Mouse (Mus musculus): ENCODE results near the gene Myf6. TPM values are rescaled to one million over a fixed set of nuclear protein-coding genes. Genes with fewer than 3 reads are reported as not detected.

Gene Myf6
- polyA plus RNA-seq, 1 experiment from 2014 or later: not detected

DNA sequence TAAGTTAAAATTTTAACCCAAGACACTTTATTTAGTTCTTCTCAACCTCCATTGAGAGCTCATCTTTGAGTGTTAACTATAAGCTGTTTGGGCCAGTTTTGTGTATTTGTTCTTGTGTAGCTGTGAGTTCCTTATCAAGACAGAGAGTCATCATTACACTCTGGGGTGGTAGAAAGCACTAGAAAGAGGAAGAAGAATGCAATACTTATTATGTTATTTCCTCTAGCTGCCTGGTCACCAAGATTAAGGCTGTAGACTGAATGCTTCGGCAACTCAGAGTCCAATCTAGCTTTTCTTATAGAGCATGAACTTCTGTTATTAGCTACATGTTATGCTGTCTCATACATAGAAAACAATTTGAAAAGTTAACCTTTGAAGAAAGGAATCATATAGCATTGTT lies 1.9 kb upstream of the Myf6 start:
- Histone ChIP-seq H3K4me2 (ENCODE audit: low read depth, low read length) (no peak overlapping the region), H3K27ac (ENCODE audit: low read length) (no peak overlapping the region), H3K4me1 (ENCODE audit: control insufficient read depth, insufficient read depth, low read length) (no peaks in the 10 kb centered on the region; the same call in 1 of the 2 replicates), H3K36me3 (ENCODE audit: control insufficient read depth, insufficient read depth, low read length) (no peaks in the 10 kb centered on the region), H3K9ac (ENCODE audit: low read depth, low read length) (no peak overlapping the region), H3K9me3 (ENCODE audit: control insufficient read depth, low read length) (no peaks in the 10 kb centered on the region), H3K4me3 (ENCODE audit: low read length) (no peak overlapping the region), H3K27me3 (replicated peaks; ENCODE audit: control insufficient read depth, insufficient read depth, low read length) (no peaks in the 10 kb centered on the region)
- WGBS: 88% methylated on average over 1 of the region's 1 CpGs
- no peak for ATAC-seq

DNA sequence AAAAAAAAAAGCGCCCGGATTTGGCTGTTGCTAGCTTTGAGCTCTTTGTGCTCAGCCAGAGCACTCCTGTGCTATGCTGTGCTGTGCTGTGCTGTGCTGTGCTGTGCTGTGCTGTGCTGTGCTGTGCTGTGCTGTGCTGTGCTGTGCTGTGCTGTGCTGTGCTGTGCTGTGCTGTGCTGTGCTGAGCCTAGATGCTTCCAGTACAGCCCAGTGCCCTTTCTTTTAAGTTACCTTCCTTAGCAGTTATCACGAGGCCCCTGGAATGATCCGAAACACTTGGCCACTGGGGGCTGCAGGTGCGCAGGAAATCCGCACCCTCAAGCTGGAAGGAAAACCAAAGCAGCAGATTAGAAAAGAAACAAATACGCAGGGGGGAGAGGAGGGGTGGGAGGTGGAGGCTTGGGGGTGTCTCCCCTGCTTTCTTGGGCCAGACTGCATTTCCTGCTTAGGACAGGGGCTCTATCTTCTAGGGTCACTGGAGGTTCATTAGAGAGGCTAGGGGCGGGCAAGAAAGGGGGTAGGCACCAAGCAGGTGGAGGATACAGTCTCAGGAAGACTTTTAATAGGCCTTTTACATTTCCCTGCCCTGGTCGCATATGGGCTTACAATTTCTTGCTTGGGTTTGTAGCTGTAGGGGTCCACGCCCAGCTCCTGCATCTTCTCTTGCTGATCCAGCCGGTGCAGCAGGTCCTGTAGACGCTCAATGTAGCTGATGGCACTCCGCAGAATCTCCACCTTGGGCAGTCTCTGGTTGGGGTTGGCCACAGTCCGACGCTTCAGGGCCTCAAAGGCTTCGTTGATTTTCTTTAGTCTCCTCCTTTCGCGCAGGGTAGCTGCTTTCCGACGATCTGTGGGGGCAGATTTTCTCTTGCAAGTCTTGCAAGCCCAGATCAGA lies 710 bp downstream of the Myf6 start:
- H3K9me3 ChIP-seq (ENCODE audit: control insufficient read depth, low read length): no peaks in the 10 kb centered on the region
- H3K27ac ChIP-seq (ENCODE audit: low read length): no peak overlapping the region
- peak overlapping the region; percentile 53 for H3K4me2 ChIP-seq (ENCODE audit: low read depth, low read length)
- H3K4me3 ChIP-seq (ENCODE audit: low read length): peak overlapping the region; percentile 33
- H3K27me3 ChIP-seq (replicated peaks; ENCODE audit: control insufficient read depth, insufficient read depth, low read length): no peaks in the 10 kb centered on the region
- WGBS: 53% methylated on average over 20 of the region's 20 CpGs
- H3K4me1 ChIP-seq (ENCODE audit: control insufficient read depth, insufficient read depth, low read length): no peaks in the 10 kb centered on the region; the same call in 1 of the 2 replicates
- peak; percentile 50 for ATAC-seq
- H3K36me3 ChIP-seq (ENCODE audit: control insufficient read depth, insufficient read depth, low read length): no peaks in the 10 kb centered on the region
- H3K9ac ChIP-seq (ENCODE audit: low read depth, low read length): 0 out of 2 replicates have a peak overlapping the region, but pooled peaks have one; percentile 14

DNA sequence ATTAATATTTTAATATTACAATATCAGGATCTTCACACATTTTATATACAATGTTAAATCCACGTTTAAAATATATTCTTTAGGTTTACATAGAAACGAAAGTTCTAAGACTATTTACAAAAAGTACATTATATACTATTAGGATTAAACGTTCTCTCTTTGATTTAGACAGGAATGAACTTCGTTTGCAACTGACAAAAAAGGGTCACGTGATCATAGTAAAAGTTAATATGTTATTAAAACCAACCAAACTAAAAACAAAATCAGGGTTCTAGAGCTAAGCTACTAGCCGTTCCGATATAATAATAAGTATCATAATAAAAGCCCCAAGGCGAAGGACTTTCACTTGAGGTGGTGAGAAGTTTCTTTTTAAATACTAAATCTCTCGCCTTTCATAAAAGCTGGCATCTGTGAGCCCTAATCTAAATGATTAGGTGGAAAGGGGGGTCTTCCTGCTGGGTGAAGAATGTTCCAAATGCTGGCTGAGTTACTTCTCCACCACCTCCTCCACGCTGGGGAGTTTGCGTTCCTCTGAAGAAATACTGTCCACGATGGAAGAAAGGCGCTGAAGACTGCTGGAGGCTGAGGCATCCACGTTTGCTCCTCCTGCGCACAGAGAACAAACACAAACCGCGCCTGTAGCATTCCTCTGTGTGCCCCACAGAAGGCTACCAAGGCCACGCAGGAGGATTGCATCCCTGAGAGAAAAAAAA lies 1.5 kb downstream of the Myf6 start:
- H3K4me1 ChIP-seq (ENCODE audit: control insufficient read depth, insufficient read depth, low read length): no peaks in the 10 kb centered on the region; the same call in 1 of the 2 replicates
- H3K9me3 ChIP-seq (ENCODE audit: control insufficient read depth, low read length): no peaks in the 10 kb centered on the region
- H3K4me3 ChIP-seq (ENCODE audit: low read length): peak overlapping the region; percentile 33
- ATAC-seq: peak; percentile 33; the same call in 1 of the 2 replicates
- no peaks in the 10 kb centered on the region for H3K36me3 ChIP-seq (ENCODE audit: control insufficient read depth, insufficient read depth, low read length)
- no peaks in the 10 kb centered on the region for H3K27me3 ChIP-seq (replicated peaks; ENCODE audit: control insufficient read depth, insufficient read depth, low read length)
- H3K9ac ChIP-seq (ENCODE audit: low read depth, low read length): 0 out of 2 replicates have a peak overlapping the region, but pooled peaks have one; percentile 14
- no peak overlapping the region for H3K27ac ChIP-seq (ENCODE audit: low read length)
- 32% methylated on average over 18 of the region's 18 CpGs for WGBS
- peak overlapping the region; percentile 53 for H3K4me2 ChIP-seq (ENCODE audit: low read depth, low read length)

DNA sequence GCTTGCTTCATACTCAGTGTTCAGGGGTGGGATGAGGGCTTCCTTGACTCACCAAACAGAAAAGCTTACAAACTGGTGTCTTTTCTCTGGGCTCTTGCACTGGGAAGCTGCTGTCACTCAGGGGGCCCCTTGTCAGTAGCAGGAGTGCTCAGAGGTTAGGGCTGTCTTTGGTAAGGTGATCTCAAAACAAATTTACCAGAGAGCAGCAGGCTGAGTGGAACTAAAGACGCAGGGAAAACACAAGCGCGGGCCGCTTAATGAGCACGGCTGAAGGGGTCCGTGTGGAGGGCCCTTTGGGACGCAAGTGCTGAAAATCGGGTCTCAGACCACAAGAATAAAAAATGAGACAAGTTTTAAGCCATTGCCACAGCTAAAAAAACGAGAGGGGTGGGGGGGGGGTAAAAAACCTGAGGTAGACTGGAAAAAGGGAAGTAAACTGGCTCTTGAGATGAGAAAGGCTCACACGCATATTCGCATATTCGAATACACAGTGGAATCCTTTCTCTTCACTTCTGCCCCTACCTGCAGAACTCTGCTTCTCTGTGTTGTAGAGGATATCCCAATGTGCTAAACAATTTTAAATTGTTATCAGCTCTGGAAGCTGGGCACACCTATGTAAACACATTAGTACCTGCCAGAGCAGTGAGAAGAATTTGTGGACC lies 5.8 kb downstream of the Myf6 start:
- no peaks in the 10 kb centered on the region; the same call in 1 of the 2 replicates for H3K4me1 ChIP-seq (ENCODE audit: control insufficient read depth, insufficient read depth, low read length)
- ATAC-seq: no peak
- H3K4me3 ChIP-seq (ENCODE audit: low read length): no peak overlapping the region

DNA sequence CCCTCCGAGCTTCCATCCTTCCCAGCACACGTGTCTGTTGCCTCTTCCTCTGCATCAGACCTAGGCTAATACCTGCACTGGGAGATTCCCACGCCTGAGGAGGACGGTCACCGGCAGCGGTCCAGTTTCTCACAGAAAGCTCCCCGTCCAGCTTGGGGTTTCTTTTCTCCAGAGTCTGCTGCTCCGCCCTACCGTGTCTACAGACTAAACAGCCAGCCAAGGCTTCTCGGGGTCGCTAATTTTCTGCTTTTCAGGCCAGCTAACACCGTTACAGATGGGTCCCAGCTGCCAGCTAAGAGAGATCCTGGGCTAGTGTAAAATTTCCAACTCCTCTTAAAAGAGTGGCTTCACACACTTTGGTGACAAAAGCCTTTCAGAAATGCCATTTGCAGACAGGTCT lies 7.8 kb downstream of the Myf6 start:
- H3K27ac ChIP-seq (ENCODE audit: low read length): no peak overlapping the region
- ATAC-seq: no peak
- WGBS: 53% methylated on average over 12 of the region's 12 CpGs
- H3K27me3 ChIP-seq (replicated peaks; ENCODE audit: control insufficient read depth, insufficient read depth, low read length): no peaks in the 10 kb centered on the region
- H3K4me3 ChIP-seq (ENCODE audit: low read length): no peak overlapping the region
- H3K9me3 ChIP-seq (ENCODE audit: control insufficient read depth, low read length): no peaks in the 10 kb centered on the region
- H3K36me3 ChIP-seq (ENCODE audit: control insufficient read depth, insufficient read depth, low read length): no peaks in the 10 kb centered on the region
- no peaks in the 10 kb centered on the region for H3K4me1 ChIP-seq (ENCODE audit: control insufficient read depth, insufficient read depth, low read length)
- H3K9ac ChIP-seq (ENCODE audit: low read depth, low read length): no peak overlapping the region
- H3K4me2 ChIP-seq (ENCODE audit: low read depth, low read length): no peak overlapping the region

More for the DNA sequence above, 5.8 kb downstream of the Myf6 start:
- Histone ChIP-seq H3K36me3 (ENCODE audit: control insufficient read depth, insufficient read depth, low read length) (no peaks in the 10 kb centered on the region), H3K9me3 (ENCODE audit: control insufficient read depth, low read length) (no peaks in the 10 kb centered on the region), H3K4me2 (ENCODE audit: low read depth, low read length) (no peak overlapping the region), H3K27ac (ENCODE audit: low read length) (no peak overlapping the region), H3K27me3 (replicated peaks; ENCODE audit: control insufficient read depth, insufficient read depth, low read length) (no peaks in the 10 kb centered on the region), H3K9ac (ENCODE audit: low read depth, low read length) (no peak overlapping the region)
- WGBS: 38% methylated on average over 12 of the region's 12 CpGs

DNA sequence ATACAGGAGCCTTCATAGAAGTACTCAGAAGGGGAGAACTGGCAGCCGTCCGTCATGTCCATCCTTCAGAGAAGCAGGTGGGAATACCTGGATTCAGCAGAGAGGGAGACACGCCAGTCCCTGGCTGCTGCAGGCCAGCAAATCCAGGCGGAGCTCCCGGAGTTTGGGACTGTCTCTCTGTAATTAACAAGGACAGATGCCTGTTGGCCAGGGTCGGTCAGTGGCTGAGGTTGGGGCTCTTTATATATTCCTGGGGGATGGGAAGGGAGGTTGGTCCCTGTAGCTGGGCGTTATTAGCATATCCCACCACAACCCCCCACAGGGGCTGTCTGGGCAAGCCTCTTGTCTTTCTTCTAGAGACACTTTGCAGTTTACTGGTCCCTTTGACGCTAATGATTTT lies 8.7 kb downstream of the Myf6 start, which contains the start of gene Myf5:
TSS of gene Myf5 (minus strand) at position 265 of the 400 bp plus-strand sequence.
- no peak within 1 kb of the TSS for H3K4me3 ChIP-seq (ENCODE audit: low read length)
- no peaks in the 10 kb centered on the region for H3K36me3 ChIP-seq (ENCODE audit: control insufficient read depth, insufficient read depth, low read length)
- ATAC-seq: no peak
- no peaks in the 10 kb centered on the region for H3K27me3 ChIP-seq (replicated peaks; ENCODE audit: control insufficient read depth, insufficient read depth, low read length)
- H3K4me2 ChIP-seq (ENCODE audit: low read depth, low read length): no peak within 1 kb of the TSS
- no peak within 1 kb of the TSS for H3K27ac ChIP-seq (ENCODE audit: low read length)
- 61% methylated on average over 8 of the region's 8 CpGs for WGBS
- no peaks in the 10 kb centered on the region for H3K9me3 ChIP-seq (ENCODE audit: control insufficient read depth, low read length)
- no peak within 1 kb of the TSS for H3K9ac ChIP-seq (ENCODE audit: low read depth, low read length)
- no peaks in the 10 kb centered on the region for H3K4me1 ChIP-seq (ENCODE audit: control insufficient read depth, insufficient read depth, low read length)

DNA sequence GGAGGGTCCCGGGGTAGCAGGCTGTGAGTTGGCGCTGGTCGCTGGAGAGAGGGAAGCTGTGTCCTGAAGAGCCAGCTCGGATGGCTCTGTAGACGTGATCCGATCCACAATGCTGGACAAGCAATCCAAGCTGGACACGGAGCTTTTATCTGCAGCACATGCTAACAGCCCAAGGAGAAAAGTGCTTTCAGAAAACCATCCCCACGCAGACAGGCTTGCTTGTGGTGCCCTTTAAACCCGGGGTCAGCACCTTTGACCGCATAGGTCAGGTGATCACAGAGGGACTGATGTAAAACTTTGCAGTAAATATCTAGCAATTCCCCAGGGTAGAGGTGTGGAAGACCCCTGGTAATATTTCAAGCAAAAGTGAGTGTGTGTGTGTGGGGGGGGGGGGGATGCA lies 10.5 kb downstream of the Myf6 start:
- Histone ChIP-seq H3K4me2 (ENCODE audit: low read depth, low read length) (no peak overlapping the region), H3K27me3 (replicated peaks; ENCODE audit: control insufficient read depth, insufficient read depth, low read length) (no peaks in the 10 kb centered on the region), H3K9me3 (ENCODE audit: control insufficient read depth, low read length) (no peaks in the 10 kb centered on the region), H3K9ac (ENCODE audit: low read depth, low read length) (no peak overlapping the region), H3K4me3 (ENCODE audit: low read length) (no peak overlapping the region), H3K27ac (ENCODE audit: low read length) (no peak overlapping the region), H3K4me1 (ENCODE audit: control insufficient read depth, insufficient read depth, low read length) (no peaks in the 10 kb centered on the region), H3K36me3 (ENCODE audit: control insufficient read depth, insufficient read depth, low read length) (no peaks in the 10 kb centered on the region)
- no peak for ATAC-seq
- 60% methylated on average over 10 of the region's 10 CpGs for WGBS

DNA sequence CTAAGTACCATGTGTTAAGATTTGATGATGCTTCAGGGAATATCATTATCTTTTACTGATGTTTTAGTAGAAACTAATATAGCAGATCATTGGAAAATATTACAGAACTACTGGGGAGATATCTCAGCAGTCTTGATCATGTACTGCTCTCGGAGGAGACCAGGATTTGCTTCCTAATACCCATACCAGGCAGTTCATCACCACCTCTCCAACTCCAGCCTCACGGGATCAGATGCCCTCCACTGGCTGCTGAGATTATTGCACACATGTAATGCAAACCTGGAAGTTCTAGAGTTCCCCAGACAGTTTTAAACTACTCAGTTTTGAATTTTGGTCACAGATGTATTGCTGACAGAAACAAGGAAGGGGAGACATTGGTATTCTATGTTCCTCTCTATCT lies 21.0 kb downstream of the Myf6 start:
- 45% methylated on average over 2 of the region's 2 CpGs for WGBS
- Histone ChIP-seq H3K9me3 (ENCODE audit: control insufficient read depth, low read length) (no peaks in the 10 kb centered on the region), H3K4me3 (ENCODE audit: low read length) (no peak overlapping the region), H3K9ac (ENCODE audit: low read depth, low read length) (no peak overlapping the region), H3K36me3 (ENCODE audit: control insufficient read depth, insufficient read depth, low read length) (no peaks in the 10 kb centered on the region), H3K27me3 (replicated peaks; ENCODE audit: control insufficient read depth, insufficient read depth, low read length) (no peaks in the 10 kb centered on the region), H3K4me2 (ENCODE audit: low read depth, low read length) (no peak overlapping the region), H3K4me1 (ENCODE audit: control insufficient read depth, insufficient read depth, low read length) (no peaks in the 10 kb centered on the region), H3K27ac (ENCODE audit: low read length) (no peak overlapping the region)
- ATAC-seq: no peak

DNA sequence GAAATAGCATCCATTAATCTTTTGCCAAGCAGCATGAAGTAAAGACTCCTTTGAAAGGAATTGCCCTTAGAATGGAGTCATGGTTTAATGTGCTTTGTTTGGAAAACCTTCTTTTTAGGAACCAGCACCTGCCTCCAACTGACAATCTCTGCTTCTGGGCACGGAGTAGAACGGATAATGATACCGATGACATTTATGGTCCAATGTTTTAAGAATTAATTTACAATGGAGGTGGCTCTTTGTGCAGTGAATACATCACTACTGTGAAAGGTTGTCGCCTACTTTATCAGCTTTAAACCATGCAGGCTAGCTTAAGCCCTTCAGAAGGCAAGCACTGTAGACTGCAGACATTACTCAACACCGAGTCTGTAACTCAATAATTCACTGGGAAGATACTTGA lies 22.8 kb downstream of the Myf6 start:
- Histone ChIP-seq H3K9me3 (ENCODE audit: control insufficient read depth, low read length) (no peaks in the 10 kb centered on the region), H3K27ac (ENCODE audit: low read length) (no peak overlapping the region)
- ATAC-seq: no peak

More for the DNA sequence above, 22.8 kb downstream of the Myf6 start:
- Histone ChIP-seq H3K4me2 (ENCODE audit: low read depth, low read length) (no peak overlapping the region), H3K36me3 (ENCODE audit: control insufficient read depth, insufficient read depth, low read length) (no peaks in the 10 kb centered on the region), H3K4me1 (ENCODE audit: control insufficient read depth, insufficient read depth, low read length) (no peaks in the 10 kb centered on the region), H3K9ac (ENCODE audit: low read depth, low read length) (no peak overlapping the region), H3K27me3 (replicated peaks; ENCODE audit: control insufficient read depth, insufficient read depth, low read length) (no peaks in the 10 kb centered on the region), H3K4me3 (ENCODE audit: low read length) (no peak overlapping the region)
- WGBS: 77% methylated on average over 5 of the region's 5 CpGs

Data from intestine, embryonic 16.5 days (tissue).